In genomic region chr16:31500969-31501750, GRCm38 (mm10) we compare ENCODE assay signal across 11 mouse cellular contexts.
A peak's percentile ranks its signal among the peaks of the same experiment; 100 is the strongest.
DNase-seq lines count a peak whose midpoint lies in the region; ATAC-seq and TF ChIP-seq lines count a peak whose summit lies in the region.
"Had no signal": no experiment of that assay in that cellular context is flagged by ENCODE, and none has a peak within 500 bp of the region (broad histone marks: within the 10 kb centered on the region; RNA-seq: fewer than 3 reads in every experiment).

No protein-coding gene starts in this region.

- ATAC-seq in hindbrain, postnatal 0 days: no peak
- ATAC-seq in embryonic facial prominence, embryonic 15.5 days (ENCODE audit: insufficient number of reproducible peaks, low FRiP score, low TSS enrichment, low read depth): peak; percentile 77
- ATAC-seq in kidney, embryonic 15.5 days (replicated peaks; ENCODE audit: low FRiP score): no peak
- ATAC-seq: intestine, postnatal 0 days had no signal

- H3K27me3 ChIP-seq in hindbrain, embryonic 10.5 days (ENCODE audit: insufficient read depth, poor library complexity, severe bottlenecking): peaks cover 8% of the 10 kb centered on the region; the same call in 1 of the 2 replicates
- H3K27me3 ChIP-seq in hindbrain, postnatal 0 days (ENCODE audit: insufficient read depth, low read length): no peaks in the 10 kb centered on the region
- no peaks in the 10 kb centered on the region for H3K27me3 ChIP-seq in embryonic facial prominence, embryonic 15.5 days
- no peaks in the 10 kb centered on the region for H3K27me3 ChIP-seq in kidney, embryonic 15.5 days

- peaks cover 34% of the 10 kb centered on the region for H3K4me1 ChIP-seq in hindbrain, embryonic 10.5 days (replicated peaks)
- peaks cover 9% of the 10 kb centered on the region; the same call in 1 of the 2 replicates for H3K4me1 ChIP-seq in hindbrain, postnatal 0 days (ENCODE audit: insufficient read depth, low read length)
- H3K4me1 ChIP-seq in embryonic facial prominence, embryonic 15.5 days: peaks cover 59% of the 10 kb centered on the region
- H3K4me1 ChIP-seq in kidney, embryonic 15.5 days: peaks cover 28% of the 10 kb centered on the region

- H3K4me3 ChIP-seq in hindbrain, embryonic 10.5 days: no peak overlapping the region
- no peak overlapping the region for H3K4me3 ChIP-seq in hindbrain, postnatal 0 days (ENCODE audit: low read length)
- H3K4me3 ChIP-seq in embryonic facial prominence, embryonic 15.5 days (replicated peaks): no peak overlapping the region
- H3K4me3 ChIP-seq in kidney, embryonic 15.5 days (replicated peaks): no peak overlapping the region

- WGBS in hindbrain, embryonic 10.5 days: 74% methylated on average over 14 of the region's 14 CpGs
- WGBS in hindbrain, postnatal 0 days: 61% methylated on average over 14 of the region's 14 CpGs
- WGBS in embryonic facial prominence, embryonic 15.5 days: 41% methylated on average over 14 of the region's 14 CpGs
- WGBS in kidney, embryonic 15.5 days: 56% methylated on average over 14 of the region's 14 CpGs

- 0 out of 2 replicates have a peak overlapping the region, but pooled peaks have one; percentile 42 for H3K27ac ChIP-seq in hindbrain, embryonic 10.5 days
- H3K27ac ChIP-seq in hindbrain, postnatal 0 days: no peak overlapping the region
- peak overlapping the region; percentile 69 for H3K27ac ChIP-seq in embryonic facial prominence, embryonic 15.5 days (replicated peaks)
- H3K27ac ChIP-seq in kidney, embryonic 15.5 days: no peak overlapping the region
- H3K27ac ChIP-seq: liver, embryonic 14.5 days had no signal

- no peaks in the 10 kb centered on the region for H3K36me3 ChIP-seq in hindbrain, embryonic 10.5 days
- H3K36me3 ChIP-seq in hindbrain, postnatal 0 days (ENCODE audit: insufficient read depth, low read length): no peaks in the 10 kb centered on the region
- H3K36me3 ChIP-seq in embryonic facial prominence, embryonic 15.5 days: no peaks in the 10 kb centered on the region
- no peaks in the 10 kb centered on the region for H3K36me3 ChIP-seq in kidney, embryonic 15.5 days

- H3K4me2 ChIP-seq in hindbrain, postnatal 0 days (ENCODE audit: low read depth, low read length): no peak overlapping the region
- no peak overlapping the region for H3K4me2 ChIP-seq in embryonic facial prominence, embryonic 15.5 days (replicated peaks)
- no peak overlapping the region for H3K4me2 ChIP-seq in kidney, embryonic 15.5 days

- H3K9ac ChIP-seq in hindbrain, postnatal 0 days (replicated peaks; ENCODE audit: low read length): no peak overlapping the region
- H3K9ac ChIP-seq in embryonic facial prominence, embryonic 15.5 days: no peak overlapping the region
- H3K9ac ChIP-seq in kidney, embryonic 15.5 days: no peak overlapping the region
- H3K9ac ChIP-seq: liver, embryonic 14.5 days had no signal

- H3K9me3 ChIP-seq in hindbrain, embryonic 10.5 days: no peaks in the 10 kb centered on the region
- H3K9me3 ChIP-seq in hindbrain, postnatal 0 days (ENCODE audit: low read length): no peaks in the 10 kb centered on the region
- no peaks in the 10 kb centered on the region for H3K9me3 ChIP-seq in embryonic facial prominence, embryonic 15.5 days (replicated peaks)
- H3K9me3 ChIP-seq in kidney, embryonic 15.5 days (replicated peaks): no peaks in the 10 kb centered on the region

- peak; percentile 47 for DNase-seq in hindbrain, embryonic 10.5 days (ENCODE audit: low spot score)
- no peak for DNase-seq in hindbrain, postnatal 0 days (ENCODE audit: low spot score)
- DNase-seq in brain, adult 2 months (ENCODE audit: low read depth, low spot score): peak; percentile 82
- DNase-seq in layer of hippocampus, postnatal 36 days: peak; percentile 53 to 55
- no peak for DNase-seq in heart, postnatal 4 days
- no peak for DNase-seq in T-cell, adult 2 months (ENCODE audit: low spot score)
- DNase-seq: heart, adult 11 months had no signal

- no peak for TF ChIP-seq CTCF in hindbrain, postnatal 0 days (IDR thresholded peaks at IDR 0.05; ENCODE audit: low read depth)

Comparison
In these comparisons a context has a peak if more than half of its experiments do, and no peak if none do; other contexts are left out.
1. DNase-seq: peak in hindbrain, embryonic 10.5 days (single experiment), brain, adult 2 months (single experiment) and layer of hippocampus, postnatal 36 days (2 of 2); none in hindbrain, postnatal 0 days (single experiment), heart, postnatal 4 days (single experiment) and T-cell, adult 2 months (single experiment).
2. H3K27ac ChIP-seq: peak in hindbrain, embryonic 10.5 days (single experiment) and embryonic facial prominence, embryonic 15.5 days (single experiment); none in hindbrain, postnatal 0 days (single experiment) and kidney, embryonic 15.5 days (single experiment).